Mouse (Mus musculus) naive thymus-derived CD4-positive, alpha-beta T cell, adult 2 months (primary cell): ENCODE measurements around the gene Keap1.
"Not testable (repeated sequence)": the region's sequence is repeated elsewhere in the genome, so short reads cannot be mapped to it uniquely, and the experiment has no call there.

ENCODE experiments used
- DNase-seq: peaks from one replicate; pipeline ENCODE4 v3.0.0-alpha.2; 2011; ENCODE audit warnings: low read depth

Gene Keap1

GRCm38 (mm10) chr9:21231551-21231950 is 7.6 kb downstream of the Keap1 start:
- DNase-seq = no peak

GRCm38 (mm10) chr9:21227342-21227741 is 11.8 kb downstream of the Keap1 start:
- DNase-seq = no peak

GRCm38 (mm10) chr9:21225415-21225758 is 13.8 kb downstream of the Keap1 start:
- no peak for DNase-seq

GRCm38 (mm10) chr9:21224576-21225414 is 14.4 kb downstream of the Keap1 start:
- DNase-seq = peak; percentile 52

- DNase-seq = no peak
These were observed 15.3 kb downstream of the Keap1 start for GRCm38 (mm10) chr9:21223906-21224305.

- DNase-seq = not testable (repeated sequence)
These were observed 15.7 kb downstream of the Keap1 start for GRCm38 (mm10) chr9:21223490-21223889.

- DNase-seq = peak; percentile 93
These were observed 17.7 kb downstream of the Keap1 start for GRCm38 (mm10) chr9:21221383-21221929.

- peak; percentile 95 for DNase-seq
These were observed 18.4 kb downstream of the Keap1 start for GRCm38 (mm10) chr9:21220490-21221382.

GRCm38 (mm10) chr9:21219820-21220219 is 19.3 kb downstream of the Keap1 start:
- peak; percentile 59 for DNase-seq

GRCm38 (mm10) chr9:21216050-21216841 is 22.9 kb downstream of the Keap1 start:
- DNase-seq = no peak

- peak; percentile 49 for DNase-seq
These were observed 25.5 kb downstream of the Keap1 start for GRCm38 (mm10) chr9:21213617-21214190.

- no peak for DNase-seq
These were observed 27.5 kb downstream of the Keap1 start for GRCm38 (mm10) chr9:21211624-21212023.

- DNase-seq = no peak
These were observed 28.3 kb downstream of the Keap1 start for GRCm38 (mm10) chr9:21210821-21211220.

GRCm38 (mm10) chr9:21208626-21209025 is 30.5 kb downstream of the Keap1 start:
- no peak for DNase-seq

GRCm38 (mm10) chr9:21206848-21207247 is 32.3 kb downstream of the Keap1 start:
- no peak for DNase-seq

- no peak for DNase-seq
These were observed 34.5 kb downstream of the Keap1 start for GRCm38 (mm10) chr9:21204528-21205272.

GRCm38 (mm10) chr9:21204156-21204527 is 35.0 kb downstream of the Keap1 start:
- DNase-seq = no peak

- DNase-seq = no peak
These were observed 40.2 kb downstream of the Keap1 start for GRCm38 (mm10) chr9:21198960-21199359.

GRCm38 (mm10) chr9:21197981-21198380 is 41.2 kb downstream of the Keap1 start:
- no peak for DNase-seq

GRCm38 (mm10) chr9:21196521-21197433 is 42.4 kb downstream of the Keap1 start:
- no peak for DNase-seq
